Mouse (Mus musculus) CH12.LX (cell line): ENCODE results near the gene Prrc2c. TPM values are rescaled to one million over a fixed set of nuclear protein-coding genes. Genes with fewer than 3 reads are reported as not detected.

ENCODE experiments used
- DNase-seq: peaks from one replicate; pipeline ENCODE4 v3.0.0-alpha.2; 2013; ENCODE audit errors: extremely low read depth
- H3K27ac ChIP-seq: 2 replicates; pipeline ENCODE4 v1.5.1; 2012; ENCODE audit warnings: low read depth, mild to moderate bottlenecking, control low read depth, moderate library complexity; ENCODE audit not compliant: insufficient read depth
- H3K27me3 ChIP-seq: replicated peaks from 2 replicates; pipeline ENCODE3; 2012; ENCODE audit warnings: inconsistent platforms
- H3K36me3 ChIP-seq, 2 experiments: replicated peaks in 1 of 2; 2 replicates each; pipeline versions ENCODE3 to v1.6.1; 2012; ENCODE audit warnings: inconsistent platforms in 1 of 2, low read length in 1 of 2, mild to moderate bottlenecking in 1 of 2, mixed read lengths in 1 of 2, moderate library complexity in 1 of 2; ENCODE audit not compliant: control insufficient read depth in 1 of 2, insufficient read depth in 1 of 2
- H3K4me1 ChIP-seq, 2 experiments: 2 replicates each; pipeline ENCODE4 v1.6.1; 2012; ENCODE audit warnings: inconsistent platforms in 1 of 2, moderate library complexity in 1 of 2; ENCODE audit not compliant: insufficient read depth in 2 of 2, control insufficient read depth in 1 of 2
- H3K4me2 ChIP-seq: 2 replicates; pipeline ENCODE4 v1.6.1; 2012; ENCODE audit warnings: low read depth, mild to moderate bottlenecking, control low read depth; ENCODE audit not compliant: poor library complexity, insufficient read depth, severe bottlenecking
- H3K4me3 ChIP-seq, 3 experiments: fragments of 150-350 bp in 1 of 3; sonication (generic) in 1 of 3; replicated peaks in 1 of 3; 2 replicates each; pipeline versions ENCODE3 to v1.5.1; 2011 to 2012; ENCODE audit warnings: low read depth in 2 of 3, low read length in 2 of 3, mild to moderate bottlenecking in 2 of 3, moderate library complexity in 2 of 3, control low read depth in 1 of 3, improper control_type of control experiment in 1 of 3, inconsistent platforms in 1 of 3, mixed read lengths in 1 of 3; ENCODE audit not compliant: poor library complexity in 1 of 3
- H3K79me2 ChIP-seq: replicated peaks from 2 replicates; pipeline ENCODE4 v1.6.1; 2012; ENCODE audit warnings: mild to moderate bottlenecking, moderate library complexity; ENCODE audit not compliant: control insufficient read depth, poor library complexity, insufficient read depth, severe bottlenecking; ENCODE audit errors: extremely low read depth
- H3K9ac ChIP-seq: 2 replicates; pipeline ENCODE4 v1.6.1; 2012; ENCODE audit warnings: low read depth, mild to moderate bottlenecking, control low read depth, moderate library complexity; ENCODE audit not compliant: insufficient read depth
- H3K9me3 ChIP-seq: replicated peaks from 2 replicates; pipeline ENCODE3; 2012; ENCODE audit warnings: low read length, inconsistent platforms, mixed read lengths
- BHLHE40 ChIP-seq: IDR thresholded peaks from 2 replicates; pipeline ENCODE4 v1.6.1; 2011; ENCODE audit warnings: mild to moderate bottlenecking, low read depth, low read length, improper control_type of control experiment
- CTCF ChIP-seq, 2 experiments: IDR thresholded peaks in 1 of 2; conservative IDR thresholded peaks in 1 of 2; 2 replicates each; pipeline ENCODE4 v1.5.1; 2011 to 2012; ENCODE audit warnings: low read depth in 2 of 2, low read length in 2 of 2, improper control_type of control experiment in 1 of 2, inconsistent platforms in 1 of 2, mild to moderate bottlenecking in 1 of 2, moderate library complexity in 1 of 2
- E2F4 ChIP-seq: IDR thresholded peaks from 2 replicates; pipeline ENCODE4 v1.6.1; 2011; ENCODE audit warnings: low read depth, low read length, improper control_type of control experiment; ENCODE audit not compliant: insufficient replicate concordance
- EP300 ChIP-seq: IDR thresholded peaks from 2 replicates; pipeline ENCODE4 v1.6.1; 2011; ENCODE audit warnings: low read length, improper control_type of control experiment
- ETS1 ChIP-seq: conservative IDR thresholded peaks from 2 replicates; pipeline ENCODE4 v1.6.1; 2012; ENCODE audit warnings: low read depth, mild to moderate bottlenecking, inconsistent platforms, low read length, improper control_type of control experiment, moderate library complexity
- HCFC1 ChIP-seq: IDR thresholded peaks from 2 replicates; pipeline ENCODE4 v1.6.1; 2012; ENCODE audit warnings: low read depth, mild to moderate bottlenecking, inconsistent platforms, low read length, improper control_type of control experiment
- IRF4 ChIP-seq: IDR thresholded peaks from 2 replicates; pipeline ENCODE4 v1.6.1; 2014; ENCODE audit warnings: low read depth, mild to moderate bottlenecking, inconsistent platforms, low read length, improper control_type of control experiment
- JUND ChIP-seq: conservative IDR thresholded peaks from 2 replicates; pipeline ENCODE4 v1.6.1; 2011; ENCODE audit warnings: low read depth, low read length, improper control_type of control experiment
- KAT2A ChIP-seq: IDR thresholded peaks from 2 replicates; pipeline ENCODE4 v1.6.1; 2012; ENCODE audit warnings: low read length, improper control_type of control experiment, inconsistent platforms; ENCODE audit not compliant: insufficient replicate concordance
- MAX ChIP-seq: IDR thresholded peaks from 2 replicates; pipeline ENCODE4 v1.6.1; 2011; ENCODE audit warnings: low read length, improper control_type of control experiment
- MAZ ChIP-seq: IDR thresholded peaks from 2 replicates; pipeline ENCODE4 v1.6.1; 2012; ENCODE audit warnings: low read depth, mild to moderate bottlenecking, inconsistent platforms, low read length, improper control_type of control experiment, moderate library complexity
- MEF2A ChIP-seq: IDR thresholded peaks from 2 replicates; pipeline ENCODE4 v1.6.1; 2014; ENCODE audit warnings: low read depth, mild to moderate bottlenecking, inconsistent platforms, low read length, improper control_type of control experiment, borderline replicate concordance
- MYC ChIP-seq: IDR thresholded peaks from 2 replicates; pipeline ENCODE4 v1.6.1; 2011; ENCODE audit warnings: low read depth, mild to moderate bottlenecking, improper control_type of control experiment, low read length
- UBTF ChIP-seq: IDR thresholded peaks from 2 replicates; pipeline ENCODE4 v1.6.1; 2012; ENCODE audit warnings: low read depth, mild to moderate bottlenecking, inconsistent platforms, low read length, improper control_type of control experiment, moderate library complexity
- USF2 ChIP-seq: conservative IDR thresholded peaks from 2 replicates; pipeline ENCODE4 v1.6.1; 2011; ENCODE audit warnings: low read depth, low read length, improper control_type of control experiment
- ZMIZ1 ChIP-seq: IDR thresholded peaks from 2 replicates; pipeline ENCODE4 v1.6.1; 2012; ENCODE audit warnings: low read depth, mild to moderate bottlenecking, inconsistent platforms, low read length, improper control_type of control experiment
- dilution Hi-C: fragments of 300-500 bp; cut with MboI; formaldehyde crosslinking; loops from 2 replicates; pipeline ENCODE4 v1.14.3; 2020; ENCODE audit warnings: low sequenced_read_pairs; ENCODE audit not compliant: extremely low pct_unique_long_range_greater_than_20kb, extremely low pct_ligation_motif_present
- in situ Hi-C: fragments of 300-500 bp; cut with MboI; formaldehyde crosslinking; loops from 3 replicates; pipeline ENCODE4 v1.14.3; 2019; ENCODE audit warnings: low sequenced_read_pairs, low pct_ligation_motif_present, low pct_unique_long_range_greater_than_20kb, mixed read lengths
- polyA plus RNA-seq: library from polyadenylated mRNA; unstranded; fragments of >175 nt; gene quantifications from 2 replicates; pipeline ENCODE4 v1.2.1, GENCODE M21; 2012; ENCODE audit warnings: low read depth; ENCODE audit not compliant: insufficient read length
- total RNA-seq, 2 experiments: library from RNA; depleted of rRNA; stranded (reverse); fragments of 300-350 nt in 1 of 2; fragments of >200 nt in 1 of 2; gene quantifications; 2 replicates each; pipeline ENCODE4 v1.2.3; 2012 to 2014

Prrc2c gene
- total and polyA plus RNA-seq, 3 experiments, result 30.9 to 144 (median 59.8) TPM

DNA sequence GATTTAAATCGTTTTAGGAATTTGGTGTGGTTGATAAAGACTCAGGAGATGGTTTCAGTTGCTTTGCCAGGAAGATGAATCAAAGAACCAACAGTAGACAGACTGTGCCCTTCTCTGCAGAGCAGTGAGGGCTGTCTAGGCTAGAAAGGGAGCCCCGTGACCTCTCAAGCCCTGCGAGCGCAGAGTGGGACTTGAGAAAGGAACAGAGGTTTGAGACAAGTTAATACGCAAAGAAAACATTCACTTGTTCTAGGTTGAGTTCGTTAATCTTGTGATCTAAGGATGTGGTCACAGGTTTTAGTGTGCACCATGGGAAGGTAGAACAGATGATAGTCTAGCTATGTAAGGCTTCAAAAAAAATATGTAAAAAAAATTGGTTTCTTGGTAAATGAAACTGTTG lies 12.4 kb downstream of the Prrc2c start:
- Histone ChIP-seq H3K9ac (no peak overlapping the region), H3K4me2 (no peak overlapping the region), H3K9me3 (no peaks in the 10 kb centered on the region), H3K79me2 (peaks cover 77% of the 10 kb centered on the region), H3K27ac (no peak overlapping the region), H3K4me1 (peaks cover 0 to 10% of the 10 kb centered on the region in 2 experiments; a peak in 1 of 4 replicates), H3K36me3 (peaks cover 9 to 58% of the 10 kb centered on the region in 2 experiments), H3K4me3 (no peak overlapping the region), H3K27me3 (no peaks in the 10 kb centered on the region)
- in situ Hi-C loops (no loop called here), dilution Hi-C loops (no loop called here)
- TF ChIP-seq ETS1, result no peak
- TF ChIP-seq UBTF, result no peak
- no peak for TF ChIP-seq KAT2A
- no peak for TF ChIP-seq MYC
- TF ChIP-seq BHLHE40, result no peak
- no peak for TF ChIP-seq MAZ
- no peak for TF ChIP-seq EP300
- no peak for TF ChIP-seq MEF2A
- no peak for TF ChIP-seq JUND
- no peak for TF ChIP-seq E2F4
- TF ChIP-seq CTCF (conservative IDR thresholded peaks at IDR 0.05 in 1 of 2, IDR thresholded peaks at IDR 0.05 in 1 of 2; ENCODE audit: low read depth in 2 of 2, low read length in 2 of 2), result no peak
- no peak for TF ChIP-seq ZMIZ1
- no peak for TF ChIP-seq HCFC1
- no peak for TF ChIP-seq IRF4
- TF ChIP-seq USF2, result no peak
- DNase-seq, result no peak

DNA sequence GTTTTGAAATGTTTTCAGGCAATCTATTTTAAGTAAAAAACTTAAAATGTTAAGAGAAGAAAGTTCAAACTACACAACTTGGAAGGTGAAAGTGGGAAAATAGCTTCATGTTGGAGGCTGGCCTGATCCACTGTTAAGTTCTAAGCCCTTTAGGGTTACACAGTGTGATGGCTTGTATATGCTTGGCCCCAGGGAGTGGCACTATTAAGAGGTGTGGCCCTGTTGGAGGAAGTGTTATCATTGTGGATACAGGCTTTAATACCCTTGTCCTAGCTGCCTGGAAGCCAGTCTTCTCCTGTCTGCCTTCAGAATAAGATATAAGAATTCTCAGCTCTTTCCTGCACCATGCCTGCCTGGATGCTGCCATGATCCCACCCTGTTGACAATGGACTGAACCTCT lies 16.7 kb downstream of the Prrc2c start:
- no peak for TF ChIP-seq MAX
- 0 out of 4 replicates have a peak, but pooled peaks cover 0 to 2% of the 10 kb centered on the region in 2 experiments for H3K4me1 ChIP-seq
- in situ Hi-C loops, result no loop called here
- no peak overlapping the region for H3K4me3 ChIP-seq
- H3K27ac ChIP-seq, result no peak overlapping the region
- no peaks in the 10 kb centered on the region for H3K27me3 ChIP-seq
- dilution Hi-C loops, result no loop called here
- no peak overlapping the region for H3K4me2 ChIP-seq
- H3K79me2 ChIP-seq, result peaks cover 55% of the 10 kb centered on the region
- H3K9me3 ChIP-seq, result no peaks in the 10 kb centered on the region
- H3K36me3 ChIP-seq, result peaks cover 26 to 70% of the 10 kb centered on the region in 2 experiments
- no peak for DNase-seq
- H3K9ac ChIP-seq, result no peak overlapping the region
